Mouse (Mus musculus): ENCODE data around the gene Olfr282.

The Olfr282 gene

GRCm38 (mm10) chr15:98476281-98476680 is 45.3 kb downstream of the Olfr282 start:
- DNase-seq = no peak

GRCm38 (mm10) chr15:98479568-98480102 is 48.6 kb downstream of the Olfr282 start:
- no peak for DNase-seq

GRCm38 (mm10) chr15:98482701-98483100 is 51.7 kb downstream of the Olfr282 start, which contains the start of gene Lalba:
Gene Lalba, minus strand, starts transcription at chr15:98482721.
- no peak for DNase-seq

- DNase-seq = no peak
Observed at GRCm38 (mm10) chr15:98483907-98484886, 53.2 kb downstream of the Olfr282 start.

GRCm38 (mm10) chr15:98486433-98487021 is 55.5 kb downstream of the Olfr282 start:
- DNase-seq = no peak

Data from right cerebral cortex, postnatal 4 days (tissue).